16 mouse cellular contexts compared by ENCODE assay signal in the genomic region with DNA sequence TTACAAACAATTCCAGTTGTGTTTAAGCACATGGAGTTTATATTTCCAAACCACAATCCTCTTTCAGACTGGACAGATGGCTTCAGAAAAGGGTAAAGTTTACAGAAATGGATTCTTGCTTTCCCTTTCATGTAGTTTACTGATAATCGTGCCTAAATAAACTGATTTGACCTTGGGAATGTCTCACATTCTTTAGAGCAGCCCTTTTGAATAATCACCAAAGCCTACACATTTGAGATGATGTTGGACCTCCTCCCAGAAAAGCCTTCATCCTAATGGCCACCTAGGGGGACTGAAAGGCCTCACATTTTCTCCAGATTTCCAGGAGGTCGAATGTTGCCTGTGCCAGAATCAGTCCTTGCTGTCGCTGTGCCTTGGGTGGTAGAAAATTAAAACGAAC.
"Had no signal": no experiment of that assay in that cellular context is flagged by ENCODE, and none has a peak within 500 bp of the region (broad histone marks: within the 10 kb centered on the region; RNA-seq: fewer than 3 reads in every experiment).

No protein-coding gene starts in this region.

- H3K9ac ChIP-seq: liver, embryonic 14.5 days had no signal

- ATAC-seq: intestine, embryonic 16.5 days; lung, postnatal 0 days had no signal

- H3K4me2 ChIP-seq: liver, embryonic 11.5 days; midbrain, embryonic 11.5 days had no signal

- DNase-seq: kidney, adult 18-20 months; kidney, adult 9 months; kidney, postnatal 10 days; kidney, postnatal 36 days; layer of hippocampus, postnatal 36 days; lung, adult 18-20 months; lung, postnatal 4 days; midbrain, embryonic 14.5 days; thymus, adult 18-20 months; thymus, postnatal 36 days had no signal

- H3K4me3 ChIP-seq: left cerebral cortex, adult 2 months had no signal

- H3K27ac ChIP-seq: left cerebral cortex, adult 2 months; liver, embryonic 14.5 days had no signal
